Mouse (Mus musculus) heart, adult 10 weeks (tissue): Measurements from ENCODE around the gene Olfr702. TPM values are rescaled to one million over a fixed set of nuclear protein-coding genes. Genes with fewer than 3 reads are reported as not detected.

ENCODE experiments used
- polyA plus RNA-seq: library from polyadenylated mRNA; stranded (reverse); fragments of 350-450 nt; fragmentation: Illumina TruSeq; extraction: RNeasy Lipid Tissue Mini Kit (QIAGEN cat#74804); gene quantifications from one replicate; pipeline ENCODE4 v1.2.3, GENCODE M21; 2014; ENCODE audit warnings: low read depth, low replicate concordance

Olfr702 gene
- not detected for polyA plus RNA-seq

DNA sequence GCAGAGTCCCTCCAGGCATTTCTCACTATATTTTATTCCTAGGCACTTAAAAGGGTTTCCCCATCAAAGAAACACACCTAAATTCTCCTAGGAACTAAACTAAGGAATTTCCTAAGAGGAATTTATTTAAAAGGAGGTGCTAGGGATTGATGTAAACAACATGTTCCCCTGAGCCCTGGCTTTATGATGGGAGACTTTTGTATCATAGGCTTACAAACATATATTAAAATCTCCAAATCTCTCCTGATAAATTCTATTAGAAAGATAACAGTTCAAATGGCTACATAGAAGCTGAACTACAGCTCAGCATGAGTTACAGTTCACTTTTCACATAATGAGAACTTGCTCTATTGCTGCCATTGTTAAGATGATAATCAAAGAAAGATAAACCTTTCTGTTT is at the start of gene Olfr702:
Olfr702 (minus strand) TSS at position 101 of the 400 bp plus-strand sequence.

DNA sequence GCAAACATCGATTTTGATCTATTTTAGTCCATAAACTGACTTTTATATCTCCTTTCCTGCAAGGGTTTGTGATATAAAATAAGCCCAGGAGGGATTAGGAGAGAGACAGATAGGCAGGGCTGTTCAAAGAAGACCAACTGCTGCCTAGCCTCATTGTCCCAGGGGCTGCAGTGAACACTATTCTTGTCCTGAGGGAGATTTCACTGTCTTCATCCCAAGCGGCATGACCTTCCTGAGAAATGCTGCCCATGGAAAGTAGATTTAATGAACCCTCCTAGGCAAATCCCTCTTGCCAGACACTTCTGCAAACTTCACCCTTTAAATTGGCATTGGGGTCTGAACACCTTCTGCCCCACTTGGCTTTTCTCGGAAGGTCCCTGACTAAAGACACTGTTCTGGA is 43.1 kb upstream of the Olfr702 start, which contains the start of gene Olfr705:
Olfr705 (minus strand) TSS at position 101 of the 400 bp plus-strand sequence.

DNA sequence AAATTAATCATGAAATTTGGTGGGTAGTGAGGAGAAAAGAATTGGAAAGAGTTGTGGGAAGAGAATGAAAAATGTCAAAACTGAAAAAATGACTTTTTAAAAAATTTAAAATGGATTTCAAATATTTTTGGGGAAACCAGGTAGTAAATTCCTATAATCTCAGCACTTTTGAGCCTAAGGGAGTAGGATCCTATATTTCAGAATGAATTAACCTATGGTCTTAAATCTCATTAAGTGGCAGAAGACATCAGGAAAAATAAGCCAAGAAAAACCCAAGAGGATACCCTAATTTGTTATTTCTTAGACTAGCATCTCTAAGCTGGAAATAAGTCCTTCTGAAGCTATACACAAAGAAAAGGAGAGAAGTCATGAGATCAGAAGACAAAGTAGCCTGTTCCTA is 29.2 kb upstream of the Olfr702 start, which contains the start of gene Olfr704:
Olfr704 (plus strand) TSS at position 301 of the 400 bp plus-strand sequence.

DNA sequence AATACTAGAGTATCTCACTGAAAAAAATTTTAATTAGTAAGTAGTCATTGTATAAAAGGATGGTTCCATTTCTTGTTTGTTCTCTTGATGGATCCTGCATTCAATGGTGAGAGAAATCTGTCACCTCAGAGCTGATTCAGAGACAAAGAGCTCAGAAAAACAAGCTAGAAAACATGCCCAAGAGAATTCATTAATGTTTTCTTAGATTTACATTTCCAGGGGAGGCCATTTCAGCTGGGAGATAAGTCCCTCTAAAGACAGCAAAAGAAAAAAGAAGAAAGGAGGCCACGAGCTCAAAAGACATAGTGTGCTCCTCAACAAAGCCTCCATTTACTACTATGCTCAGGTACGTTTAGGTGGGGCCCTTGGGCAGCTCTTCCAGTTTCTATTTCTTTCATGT is 9.4 kb upstream of the Olfr702 start, which contains the start of gene Olfr703:
Olfr703 (plus strand) TSS at position 301 of the 400 bp plus-strand sequence.

DNA sequence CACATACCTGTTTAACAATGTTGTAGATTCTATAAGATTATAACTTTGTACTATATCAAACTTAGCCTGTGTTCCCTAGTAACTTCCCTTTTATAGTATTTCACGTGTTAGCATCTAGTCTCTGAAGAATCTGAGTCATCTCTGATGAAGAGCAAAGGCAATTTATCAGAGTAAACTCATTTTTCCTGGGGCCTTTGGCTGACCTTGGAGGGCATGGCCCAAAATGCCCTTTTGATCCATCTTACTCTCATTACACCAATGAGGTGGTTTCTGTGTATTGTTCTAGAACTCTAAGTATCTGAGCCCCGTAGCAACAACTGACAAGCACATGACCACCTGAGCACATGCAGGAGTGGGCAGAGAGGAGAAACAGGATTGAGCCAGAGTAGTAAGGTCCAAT is 19.9 kb downstream of the Olfr702 start, which contains the start of gene Olfr701:
Olfr701 (plus strand) TSS at position 301 of the 400 bp plus-strand sequence.

DNA sequence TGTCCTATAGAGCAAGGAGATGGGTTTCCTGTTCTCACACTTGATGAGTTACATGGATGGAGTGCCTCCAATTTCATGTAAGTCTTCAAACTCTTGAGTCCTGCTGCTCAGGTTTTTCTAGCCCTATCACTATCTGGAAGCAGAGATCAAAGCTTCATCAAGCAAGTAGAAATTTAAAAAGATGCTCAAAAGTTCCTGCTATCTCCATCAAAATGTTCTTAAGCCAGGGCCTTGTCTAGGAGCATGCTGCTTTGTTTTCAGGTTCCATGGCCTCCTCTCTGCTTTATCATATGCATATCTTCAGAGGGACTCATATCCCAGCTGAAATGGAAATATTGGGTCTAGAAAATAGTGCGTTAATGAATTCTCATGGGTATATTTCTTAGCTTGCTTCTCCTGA is 25.0 kb downstream of the Olfr702 start, which contains the start of gene Olfr700:
Olfr700 (minus strand) TSS at position 101 of the 400 bp plus-strand sequence.

DNA sequence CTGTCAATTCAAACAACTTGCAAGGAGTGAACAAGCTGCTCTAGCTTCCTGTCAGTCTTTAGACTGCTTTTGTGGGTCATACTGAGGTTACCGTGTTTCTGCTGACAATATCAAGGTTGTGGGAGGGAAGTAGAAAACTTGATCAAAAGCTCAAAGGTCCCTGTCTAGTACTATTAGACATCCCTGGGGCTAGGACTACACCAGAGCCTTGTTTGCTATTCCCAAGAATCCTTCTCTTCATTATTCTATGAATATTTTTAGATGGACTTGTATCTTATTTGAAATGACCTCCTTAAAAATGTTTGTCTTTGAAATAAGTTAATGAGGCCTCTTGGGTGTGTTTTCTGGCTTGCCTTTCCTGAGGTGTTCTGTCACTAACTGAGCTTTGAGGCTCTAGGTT is 40.6 kb downstream of the Olfr702 start, which contains the start of gene Olfr699:
Olfr699 (minus strand) TSS at position 101 of the 400 bp plus-strand sequence.

Other genes starting within 250 kb of the Olfr702 start
- gene Olfr693, start 153.3 kb downstream of the Olfr702 start, polyA plus RNA-seq = not detected
- not detected for gene Olfr694, start 142.1 kb downstream of the Olfr702 start, polyA plus RNA-seq
- not detected for gene Olfr695, start 117.5 kb downstream of the Olfr702 start, polyA plus RNA-seq
- gene Olfr697, start 91.5 kb downstream of the Olfr702 start, polyA plus RNA-seq = not detected
- not detected for gene Olfr698, start 78.5 kb downstream of the Olfr702 start, polyA plus RNA-seq
- gene Olfr699, start 40.7 kb downstream of the Olfr702 start, polyA plus RNA-seq = not detected
- not detected for gene Olfr700, start 25.1 kb downstream of the Olfr702 start, polyA plus RNA-seq
- gene Olfr701, start 19.8 kb downstream of the Olfr702 start, polyA plus RNA-seq = not detected
- gene Olfr703, start 9.5 kb upstream of the Olfr702 start, polyA plus RNA-seq = not detected
- not detected for gene Olfr704, start 29.3 kb upstream of the Olfr702 start, polyA plus RNA-seq
- gene Olfr705, start 43.0 kb upstream of the Olfr702 start, polyA plus RNA-seq = not detected
- not detected for gene Olfr706, start 54.3 kb upstream of the Olfr702 start, polyA plus RNA-seq
- not detected for gene Olfr707, start 67.3 kb upstream of the Olfr702 start, polyA plus RNA-seq
- not detected for gene Olfr1532-ps1, start 74.1 kb upstream of the Olfr702 start, polyA plus RNA-seq
- not detected for gene Olfr709-ps1, start 98.3 kb upstream of the Olfr702 start, polyA plus RNA-seq
- not detected for gene Olfr710, start 114.4 kb upstream of the Olfr702 start, polyA plus RNA-seq
- not detected for gene Olfr6, start 130.0 kb upstream of the Olfr702 start, polyA plus RNA-seq
- not detected for gene Olfr711, start 141.6 kb upstream of the Olfr702 start, polyA plus RNA-seq
- gene Olfr2, start 172.2 kb upstream of the Olfr702 start, polyA plus RNA-seq = not detected
- not detected for gene Olfr713, start 197.3 kb upstream of the Olfr702 start, polyA plus RNA-seq
- gene Olfr714, start 237.1 kb upstream of the Olfr702 start, polyA plus RNA-seq = not detected